Mouse (Mus musculus): ENCODE results near the gene Asna1. TPM values are rescaled to one million over a fixed set of nuclear protein-coding genes. Genes with fewer than 3 reads are reported as not detected.

The Asna1 gene
- 60.6 TPM for polyA plus RNA-seq (2017; shearing (Covaris generic))

GRCm38 (mm10) chr8:85025098-85025932 lies at the start of gene Asna1:
Asna1 (minus strand) TSS chr8:85025281.

DNA sequence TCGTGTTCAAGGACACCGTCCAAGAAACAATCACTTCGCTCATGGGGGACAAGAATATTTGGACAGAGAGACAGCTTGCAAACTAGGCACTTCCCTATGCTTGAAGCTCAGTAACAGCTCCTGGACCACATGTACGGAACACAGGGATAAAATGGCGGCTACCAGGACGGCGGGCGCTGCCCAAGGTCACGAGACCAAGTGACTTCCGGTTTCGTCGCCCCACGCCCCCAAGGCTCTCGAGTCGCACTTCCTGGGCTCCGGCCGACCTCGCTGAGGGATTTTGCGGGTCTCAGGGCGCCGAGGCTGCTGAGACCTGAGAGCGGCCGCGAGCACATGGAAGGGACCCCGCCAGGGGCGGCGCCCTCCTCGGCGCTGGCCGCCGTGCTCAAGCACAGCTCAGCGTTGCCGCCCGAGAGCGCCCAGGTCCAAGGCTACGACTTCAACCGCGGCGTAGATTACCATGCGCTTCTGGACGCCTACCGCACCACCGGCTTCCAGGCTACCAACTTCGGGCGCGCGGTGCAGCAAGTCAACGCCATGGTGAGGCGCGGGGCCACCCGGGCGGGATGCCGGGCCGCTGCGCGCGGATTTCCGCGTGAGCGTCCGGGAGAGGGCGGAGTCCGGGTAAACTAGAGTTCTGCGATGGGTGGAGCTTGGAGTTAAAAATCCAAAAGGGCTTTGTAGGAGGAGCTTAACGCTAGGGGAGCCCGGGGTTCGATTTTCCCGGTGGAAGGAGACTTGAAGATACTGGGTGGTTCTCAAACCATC lies 46.6 kb upstream of the Asna1 start, which contains the start of gene Dhps:
TSS of gene Dhps (plus strand) at position 244 of the 768 bp plus-strand sequence.

GRCm38 (mm10) chr8:85067982-85068381 lies 42.9 kb upstream of the Asna1 start, which contains the start of gene Gm5741:
Gm5741 (minus strand) TSS chr8:85067982.

DNA sequence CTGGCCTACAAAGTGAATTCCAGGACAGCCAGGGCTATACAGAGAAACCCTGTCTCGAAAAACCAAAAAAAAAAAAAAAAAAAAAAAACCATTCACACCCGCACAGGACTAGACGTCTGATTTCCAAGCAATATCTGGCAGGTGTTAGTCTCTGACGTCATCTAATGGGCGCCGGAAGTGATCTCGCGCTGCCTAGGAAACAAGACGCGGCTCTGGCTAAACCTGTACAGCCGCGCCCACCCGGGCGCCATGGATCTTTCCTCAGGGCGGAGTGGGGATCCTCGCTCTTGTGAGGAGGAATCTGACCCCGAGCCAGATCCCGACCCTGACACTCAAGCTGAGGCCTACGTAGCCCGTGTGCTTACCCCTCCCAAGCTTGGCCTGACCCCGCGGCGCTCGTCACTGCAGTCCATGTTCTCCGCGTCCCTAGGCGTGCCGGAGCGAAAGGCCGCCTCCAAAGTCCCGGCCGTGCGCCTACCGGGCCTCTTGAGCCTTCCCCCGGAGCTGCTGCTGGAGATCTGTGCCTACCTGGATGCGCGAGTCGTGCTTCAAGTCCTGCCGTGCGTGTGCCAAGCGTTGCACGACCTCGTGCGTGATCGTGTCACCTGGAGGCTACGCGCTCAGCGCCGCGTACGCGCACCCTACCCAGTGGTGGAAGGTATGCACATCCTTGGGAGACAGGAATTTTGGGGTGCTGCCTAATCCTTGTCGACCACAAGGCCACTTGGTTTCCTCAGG lies 35.0 kb upstream of the Asna1 start, which contains the start of gene Fbxw9:
TSS of gene Fbxw9 (plus strand) at position 177 of the 738 bp plus-strand sequence.

DNA sequence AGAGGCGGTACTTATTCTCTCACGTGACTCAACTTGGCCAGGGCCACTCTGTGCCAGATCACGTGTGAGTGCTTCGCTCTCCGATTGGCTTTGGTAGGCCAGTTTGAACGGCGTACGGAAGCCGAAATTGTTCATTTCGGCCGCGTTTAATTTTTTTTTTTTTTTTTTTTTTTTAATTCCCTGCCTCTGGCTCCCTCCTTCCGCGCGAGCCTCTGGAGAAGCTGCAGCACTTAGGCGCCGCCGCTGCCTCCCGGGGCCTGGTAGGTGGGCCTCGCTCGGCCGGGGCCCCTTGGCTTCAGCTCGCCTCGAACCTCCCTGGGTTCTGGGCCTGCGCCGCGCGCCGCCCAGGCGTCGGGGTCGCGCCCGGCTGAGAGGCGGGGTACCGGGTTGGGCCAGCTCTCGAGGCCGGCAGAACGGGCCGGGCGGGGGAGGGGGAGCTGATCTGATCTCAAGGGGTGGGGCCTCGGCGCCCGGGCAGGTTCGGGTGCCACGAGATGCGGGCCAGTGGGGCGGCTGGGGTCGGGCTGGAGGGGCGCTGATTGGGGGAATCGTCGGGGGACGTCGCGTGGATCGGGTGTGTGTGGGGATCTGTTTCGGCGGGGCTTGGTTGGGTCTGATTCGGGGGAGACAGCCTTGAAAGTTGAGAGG lies 11.8 kb upstream of the Asna1 start, which contains the start of gene Tnpo2:
TSS of gene Tnpo2 (plus strand) at position 198 of the 648 bp plus-strand sequence.

GRCm38 (mm10) chr8:85026670-85027515 lies 1.8 kb upstream of the Asna1 start, which contains the start of gene Trir:
Trir (plus strand) TSS chr8:85026823.

DNA sequence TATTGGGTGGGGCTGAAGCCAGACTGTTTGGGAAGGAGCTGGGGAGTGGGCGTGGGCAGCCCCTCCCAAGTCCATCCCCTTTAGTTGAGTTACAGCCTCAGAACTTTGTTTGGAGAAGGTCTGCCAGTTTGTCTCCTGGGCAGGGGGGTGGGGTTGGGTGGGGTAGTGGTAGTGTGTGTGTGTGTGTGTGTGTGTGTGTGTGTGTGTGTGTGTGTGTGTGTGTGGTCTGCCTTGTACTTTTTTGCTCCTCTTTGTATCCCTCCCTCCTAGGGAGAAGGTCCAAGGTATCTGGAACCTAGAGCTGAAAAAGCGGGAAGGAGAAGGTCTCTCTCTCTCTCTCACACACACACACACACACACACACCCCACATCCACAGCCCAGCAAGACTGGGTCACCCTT lies 10.7 kb downstream of the Asna1 start, which contains the start of gene Best2:
TSS of gene Best2 (minus strand) at position 101 of the 400 bp plus-strand sequence.

GRCm38 (mm10) chr8:84990349-84990748 lies 34.7 kb downstream of the Asna1 start, which contains the start of gene Hook2:
Hook2 (plus strand) TSS chr8:84990603.

GRCm38 (mm10) chr8:84978248-84978940 lies 46.7 kb downstream of the Asna1 start, which contains the start of gene Junb:
Junb (minus strand) TSS chr8:84978718.

GRCm38 (mm10) chr8:84969241-84970134 lies 55.6 kb downstream of the Asna1 start, which contains the start of the genes Gm49661, Prdx2 and Rnaseh2a:
Gm49661 (minus strand) TSS chr8:84969433.
Prdx2 (plus strand) TSS chr8:84969587.
Rnaseh2a (minus strand) TSS chr8:84969767.

Other genes with a start within 250 kb of the Asna1 start
- 4.7 TPM for gene Nfix, start 224.9 kb downstream of the Asna1 start, polyA plus RNA-seq (2017; shearing (Covaris generic))
- 7.8 TPM for gene Dand5, start 202.5 kb downstream of the Asna1 start, polyA plus RNA-seq (2017; shearing (Covaris generic))
- 20.8 TPM for gene Gadd45gip1, start 193.8 kb downstream of the Asna1 start, polyA plus RNA-seq (2017; shearing (Covaris generic))
- 200 TPM for gene Rad23a, start 184.6 kb downstream of the Asna1 start, polyA plus RNA-seq (2017; shearing (Covaris generic))
- gene Calr, start 178.3 kb downstream of the Asna1 start, polyA plus RNA-seq (2017; shearing (Covaris generic)): 494 TPM
- 110 TPM for gene Farsa, start 168.3 kb downstream of the Asna1 start, polyA plus RNA-seq (2017; shearing (Covaris generic))
- 7.1 TPM for gene Syce2, start 153.2 kb downstream of the Asna1 start, polyA plus RNA-seq (2017; shearing (Covaris generic))
- gene Gcdh, start 131.4 kb downstream of the Asna1 start, polyA plus RNA-seq (2017; shearing (Covaris generic)): 38.4 TPM
- 0.60 TPM for gene Klf1, start 123.4 kb downstream of the Asna1 start, polyA plus RNA-seq (2017; shearing (Covaris generic))
- 22.3 TPM for gene Dnase2a, start 116.7 kb downstream of the Asna1 start, polyA plus RNA-seq (2017; shearing (Covaris generic))
- gene Mast1, start 87.9 kb downstream of the Asna1 start, polyA plus RNA-seq (2017; shearing (Covaris generic)): 1.3 TPM
- not detected for gene Rtbdn, start 78.3 kb downstream of the Asna1 start, polyA plus RNA-seq (2017; shearing (Covaris generic))
- gene Gm49661, start 55.8 kb downstream of the Asna1 start, polyA plus RNA-seq (2017; shearing (Covaris generic)): not detected
- gene Prdx2, start 55.7 kb downstream of the Asna1 start, polyA plus RNA-seq (2017; shearing (Covaris generic)): 233 TPM
- 108 TPM for gene Rnaseh2a, start 55.5 kb downstream of the Asna1 start, polyA plus RNA-seq (2017; shearing (Covaris generic))
- gene Junb, start 46.6 kb downstream of the Asna1 start, polyA plus RNA-seq (2017; shearing (Covaris generic)): 339 TPM
- gene Hook2, start 34.7 kb downstream of the Asna1 start, polyA plus RNA-seq (2017; shearing (Covaris generic)): 4.4 TPM
- gene Best2, start 10.8 kb downstream of the Asna1 start, polyA plus RNA-seq (2017; shearing (Covaris generic)): not detected
- 122 TPM for gene Trir, start 1.5 kb upstream of the Asna1 start, polyA plus RNA-seq (2017; shearing (Covaris generic))
- gene Tnpo2, start 11.6 kb upstream of the Asna1 start, polyA plus RNA-seq (2017; shearing (Covaris generic)): 51.4 TPM
- gene Fbxw9, start 34.8 kb upstream of the Asna1 start, polyA plus RNA-seq (2017; shearing (Covaris generic)): 10.1 TPM
- 2.5 TPM for gene Gm5741, start 42.7 kb upstream of the Asna1 start, polyA plus RNA-seq (2017; shearing (Covaris generic))
- gene Dhps, start 46.5 kb upstream of the Asna1 start, polyA plus RNA-seq (2017; shearing (Covaris generic)): 57.7 TPM
- gene Wdr83os, start 55.5 kb upstream of the Asna1 start, polyA plus RNA-seq (2017; shearing (Covaris generic)): 190 TPM
- 46.6 TPM for gene Wdr83, start 56.0 kb upstream of the Asna1 start, polyA plus RNA-seq (2017; shearing (Covaris generic))
- 167 TPM for gene Man2b1, start 58.0 kb upstream of the Asna1 start, polyA plus RNA-seq (2017; shearing (Covaris generic))
- not detected for gene Zfp791, start 97.8 kb upstream of the Asna1 start, polyA plus RNA-seq (2017; shearing (Covaris generic))
- not detected for gene Cks1brt, start 126.6 kb upstream of the Asna1 start, polyA plus RNA-seq (2017; shearing (Covaris generic))
- not detected for gene Olfr371, start 200.7 kb upstream of the Asna1 start, polyA plus RNA-seq (2017; shearing (Covaris generic))